13 mouse cellular contexts compared by ENCODE assay signal in the genomic region with DNA sequence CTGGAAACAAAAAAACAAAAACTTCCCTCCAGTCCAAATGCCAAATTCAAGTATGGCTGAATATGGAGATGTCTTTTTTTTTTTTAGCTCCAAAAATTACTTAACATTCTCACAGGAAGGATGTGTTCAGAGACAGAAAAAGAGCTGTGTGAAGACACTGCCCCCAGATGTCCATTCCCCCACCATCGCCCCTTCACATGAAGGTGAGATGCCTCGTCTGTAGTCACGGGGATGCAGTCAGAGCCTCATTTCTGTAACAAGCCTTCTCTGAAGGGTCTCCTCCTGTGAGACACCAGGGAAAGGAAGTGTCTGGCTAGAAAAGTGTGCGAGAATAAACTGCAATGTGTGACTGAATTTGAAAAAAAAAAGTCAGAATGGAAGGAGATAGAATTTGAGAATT.
"Had no signal": no experiment of that assay in that cellular context is flagged by ENCODE, and none has a peak within 500 bp of the region (broad histone marks: within the 10 kb centered on the region; RNA-seq: fewer than 3 reads in every experiment).

No protein-coding gene starts in this region.

- ATAC-seq: inflammation-experienced regulatory T-cells, adult 6 months; intestine, postnatal 0 days; liver, embryonic 12.5 days; midbrain, embryonic 16.5 days had no signal

- DNase-seq: kidney, adult 8-10 months; kidney, postnatal 10 days; kidney, postnatal 4 days; lung, postnatal 14 days; retina, postnatal 1 day; right cerebral cortex, postnatal 14 days; spleen, adult 18-20 months; thymus, adult 2 months; thymus, postnatal 25 days had no signal
